Mouse (Mus musculus) stomach, embryonic 14.5 days (tissue): ENCODE measurements around the gene Il13. TPM values are rescaled to one million over a fixed set of nuclear protein-coding genes. Genes with fewer than 3 reads are reported as not detected.
A peak's percentile ranks its signal among the peaks of the same experiment; 100 is the strongest.

Source experiments
- ATAC-seq: fragments of 200-750 bp; cut with Nextera tagmentation; 2 replicates; pipeline ENCODE4 v1.8.0; 2017; ENCODE audit warnings: low read depth, moderate TSS enrichment; ENCODE audit not compliant: insufficient number of reproducible peaks, insufficient read depth, low FRiP score
- H3K27ac ChIP-seq: fragments of 300-500 bp; sonication (generic); 2 replicates; pipeline ENCODE4 v1.5.1; 2014; ENCODE audit warnings: mild to moderate bottlenecking, low read length, moderate library complexity, mixed read lengths
- H3K27me3 ChIP-seq: fragments of 300-500 bp; sonication (generic); 2 replicates; pipeline ENCODE4 v1.6.1; 2014; ENCODE audit warnings: low read length, control low read depth, mixed read lengths; ENCODE audit not compliant: control insufficient read depth, insufficient read depth
- H3K36me3 ChIP-seq: fragments of 300-500 bp; sonication (generic); 2 replicates; pipeline ENCODE4 v1.6.1; 2014; ENCODE audit warnings: mild to moderate bottlenecking, control low read depth, low read length, moderate library complexity, mixed read lengths; ENCODE audit not compliant: control insufficient read depth, insufficient read depth
- H3K4me1 ChIP-seq: fragments of 300-500 bp; sonication (generic); 2 replicates; pipeline ENCODE4 v1.6.1; 2014; ENCODE audit warnings: low read length, control low read depth, mixed read lengths; ENCODE audit not compliant: control insufficient read depth, insufficient read depth
- H3K4me2 ChIP-seq: fragments of 300-500 bp; sonication (generic); replicated peaks from 2 replicates; pipeline ENCODE4 v1.6.1; 2014; ENCODE audit warnings: low read depth, low read length, control low read depth
- H3K4me3 ChIP-seq: fragments of 300-500 bp; sonication (generic); 2 replicates; pipeline ENCODE4 v1.5.1; 2014; ENCODE audit warnings: low read depth, low read length, control low read depth
- H3K9ac ChIP-seq: fragments of 300-500 bp; sonication (generic); replicated peaks from 2 replicates; pipeline ENCODE4 v1.6.1; 2014; ENCODE audit warnings: low read depth, mild to moderate bottlenecking, control low read depth, low read length, moderate library complexity, mixed read lengths
- H3K9me3 ChIP-seq: fragments of 300-500 bp; sonication (generic); 2 replicates; pipeline ENCODE4 v1.6.1; 2016; ENCODE audit warnings: low read depth, low read length, control low read depth; ENCODE audit not compliant: control insufficient read depth
- WGBS: fragments of 180-500 bp; shearing (Covaris S2); extraction: QIAGEN DNeasy Blood & Tissue Kit; methylation state at CpG from one replicate; pipeline ENCODE4 v1.1.7; 2014; 5-methylcytosine and 5-hydroxymethylcytosine counted together
- polyA plus RNA-seq: library from polyadenylated mRNA; unstranded; fragments of >200 nt; fragmentation: Nextera tagmentation; extraction: Ambion mirVana; gene quantifications from 2 replicates; pipeline ENCODE4 v1.2.1, GENCODE M21; 2014

Il13 gene
- polyA plus RNA-seq, 1 experiment from 2014 or later: not detected

DNA sequence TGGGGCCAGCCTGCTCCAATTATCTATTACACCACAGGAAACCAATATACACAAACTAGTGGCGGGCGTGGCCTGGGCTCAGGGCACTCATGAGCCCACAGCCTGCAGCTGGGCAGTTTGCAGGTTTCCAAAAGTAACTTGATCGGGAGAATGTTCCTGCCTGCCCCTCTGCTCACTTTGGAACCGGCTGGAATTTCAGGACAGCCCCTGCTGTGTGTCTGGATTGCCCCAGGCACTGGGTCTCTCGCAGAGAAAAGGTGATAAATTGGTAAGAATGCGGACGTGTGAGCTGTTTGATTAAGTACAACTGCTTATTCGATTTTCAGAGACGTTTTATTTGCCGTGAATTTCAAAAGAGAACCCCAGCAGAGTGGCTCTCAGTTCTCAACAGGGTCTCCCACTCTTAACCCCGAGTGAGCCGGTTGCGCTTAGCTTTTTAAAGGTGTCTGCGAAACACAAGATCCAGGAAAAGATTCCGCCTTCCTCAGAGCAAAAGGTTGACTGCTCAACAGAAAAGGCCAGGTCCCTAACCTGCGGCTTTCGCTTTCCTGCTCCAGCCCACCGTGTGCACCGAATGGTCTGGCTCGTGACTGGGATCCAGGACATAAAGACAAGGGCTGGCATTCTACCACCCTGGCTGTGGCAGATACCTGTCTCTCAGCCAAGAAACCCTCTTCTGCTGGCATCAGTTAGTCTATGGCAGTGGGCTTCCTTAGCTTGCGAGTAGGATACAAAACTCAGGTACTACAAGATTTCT lies 2.7 kb upstream of the Il13 start:
- Histone ChIP-seq H3K9me3 (no peaks in the 10 kb centered on the region), H3K9ac (no peak overlapping the region), H3K27ac (no peak overlapping the region), H3K36me3 (no peaks in the 10 kb centered on the region), H3K4me2 (no peak overlapping the region), H3K27me3 (0 out of 2 replicates have a peak, but pooled peaks cover 2% of the 10 kb centered on the region), H3K4me1 (peaks cover 8% of the 10 kb centered on the region; the same call in 1 of the 2 replicates), H3K4me3 (no peak overlapping the region)
- no peak for ATAC-seq
- WGBS: 18% methylated on average over 21 of the region's 21 CpGs

DNA sequence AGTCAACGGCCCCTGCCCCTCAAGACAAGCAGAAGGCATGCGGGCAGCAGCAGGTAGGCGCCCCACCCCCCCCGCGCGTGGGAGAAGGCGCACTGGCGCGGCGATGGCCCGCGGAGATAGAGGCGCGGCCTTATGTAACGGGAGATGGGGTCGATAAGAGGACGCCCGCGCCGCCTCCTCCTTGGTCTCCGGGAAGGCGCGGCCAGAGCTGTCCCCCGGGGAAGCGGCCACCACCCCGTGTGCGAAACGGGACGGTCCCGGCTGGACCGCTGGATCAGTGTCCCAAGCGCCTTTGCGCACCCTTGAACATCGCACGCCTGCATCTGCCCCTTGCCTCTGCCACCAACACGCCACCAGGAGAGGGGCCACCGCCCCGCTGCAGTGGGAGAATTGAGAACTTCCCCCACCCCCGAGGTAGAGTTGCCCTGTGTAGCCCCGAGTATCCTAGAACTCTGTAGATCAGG lies 1.7 kb upstream of the Il13 start:
- no peaks in the 10 kb centered on the region for H3K9me3 ChIP-seq
- H3K27ac ChIP-seq: no peak overlapping the region
- 1% methylated on average over 39 of the region's 40 CpGs for WGBS
- H3K36me3 ChIP-seq: no peaks in the 10 kb centered on the region
- 0 out of 2 replicates have a peak, but pooled peaks cover 2% of the 10 kb centered on the region for H3K27me3 ChIP-seq
- no peak overlapping the region; the same call in 1 of the 2 replicates for H3K9ac ChIP-seq
- peaks cover 8% of the 10 kb centered on the region; the same call in 1 of the 2 replicates for H3K4me1 ChIP-seq
- peak overlapping the region; percentile 27 for H3K4me3 ChIP-seq
- 0 out of 2 replicates have a peak, but pooled peaks have one; percentile 28 for ATAC-seq
- H3K4me2 ChIP-seq: peak overlapping the region; percentile 63

DNA sequence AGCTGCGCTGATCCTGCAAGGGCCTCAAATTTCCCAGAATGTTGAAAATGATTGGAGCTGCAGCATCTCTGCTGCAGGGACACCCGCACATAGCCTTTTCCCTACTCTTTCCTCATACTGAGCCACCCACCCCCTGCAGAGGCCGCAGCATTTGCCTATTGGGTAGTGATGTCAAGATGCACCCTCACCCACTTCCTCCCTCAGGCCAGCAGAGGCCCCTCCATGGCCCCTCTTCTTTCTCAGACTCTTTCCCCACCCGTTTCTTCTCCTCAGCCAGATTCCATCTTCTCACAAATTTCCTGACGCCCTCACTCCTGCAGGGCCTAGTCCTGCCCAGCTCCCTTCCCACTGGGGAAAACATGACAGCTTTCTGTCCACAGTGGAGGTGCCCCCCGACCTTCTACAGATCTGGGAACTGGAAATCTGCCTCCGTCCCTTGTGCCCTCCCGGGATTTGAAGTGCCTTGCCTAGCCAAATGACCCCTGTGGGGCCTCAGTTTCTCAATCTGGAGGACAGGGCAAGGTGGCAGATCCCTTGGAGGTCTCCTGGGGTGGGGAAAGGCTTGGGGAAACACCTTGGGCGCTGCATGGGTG lies 1.2 kb upstream of the Il13 start:
- WGBS: 37% methylated on average over 9 of the region's 9 CpGs
- Histone ChIP-seq H3K4me1 (peaks cover 8% of the 10 kb centered on the region; the same call in 1 of the 2 replicates), H3K9me3 (no peaks in the 10 kb centered on the region), H3K9ac (no peak overlapping the region), H3K36me3 (no peaks in the 10 kb centered on the region), H3K4me3 (peak overlapping the region; percentile 27), H3K27me3 (0 out of 2 replicates have a peak, but pooled peaks cover 2% of the 10 kb centered on the region), H3K4me2 (peak overlapping the region; percentile 63), H3K27ac (no peak overlapping the region)
- ATAC-seq: no peak

DNA sequence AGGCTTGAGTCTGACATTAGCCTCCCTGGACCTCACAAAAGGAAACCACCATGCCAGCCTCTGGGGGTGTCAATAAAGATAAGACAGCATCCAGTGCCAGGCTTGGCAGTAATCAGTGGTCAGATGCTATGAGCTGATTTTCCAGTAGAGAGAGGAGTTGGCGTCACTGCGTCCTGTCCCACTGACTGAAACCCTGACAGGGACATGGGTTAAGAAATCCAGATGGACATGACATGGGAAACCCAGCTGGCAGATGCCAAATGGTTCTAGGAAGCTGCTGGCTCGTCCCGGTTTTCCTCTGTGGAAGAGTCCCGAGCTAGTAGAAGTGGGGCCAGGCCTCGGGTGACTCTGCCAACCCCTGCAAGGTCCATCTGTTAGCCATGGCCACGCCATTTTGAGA lies 858 bp downstream of the Il13 start:
- Histone ChIP-seq H3K4me1 (peaks cover 8% of the 10 kb centered on the region; the same call in 1 of the 2 replicates), H3K4me3 (no peak overlapping the region), H3K4me2 (no peak overlapping the region), H3K9ac (no peak overlapping the region), H3K36me3 (no peaks in the 10 kb centered on the region), H3K27ac (no peak overlapping the region), H3K9me3 (no peaks in the 10 kb centered on the region), H3K27me3 (0 out of 2 replicates have a peak, but pooled peaks cover 2% of the 10 kb centered on the region)
- ATAC-seq: no peak
- WGBS: 84% methylated on average over 7 of the region's 7 CpGs

DNA sequence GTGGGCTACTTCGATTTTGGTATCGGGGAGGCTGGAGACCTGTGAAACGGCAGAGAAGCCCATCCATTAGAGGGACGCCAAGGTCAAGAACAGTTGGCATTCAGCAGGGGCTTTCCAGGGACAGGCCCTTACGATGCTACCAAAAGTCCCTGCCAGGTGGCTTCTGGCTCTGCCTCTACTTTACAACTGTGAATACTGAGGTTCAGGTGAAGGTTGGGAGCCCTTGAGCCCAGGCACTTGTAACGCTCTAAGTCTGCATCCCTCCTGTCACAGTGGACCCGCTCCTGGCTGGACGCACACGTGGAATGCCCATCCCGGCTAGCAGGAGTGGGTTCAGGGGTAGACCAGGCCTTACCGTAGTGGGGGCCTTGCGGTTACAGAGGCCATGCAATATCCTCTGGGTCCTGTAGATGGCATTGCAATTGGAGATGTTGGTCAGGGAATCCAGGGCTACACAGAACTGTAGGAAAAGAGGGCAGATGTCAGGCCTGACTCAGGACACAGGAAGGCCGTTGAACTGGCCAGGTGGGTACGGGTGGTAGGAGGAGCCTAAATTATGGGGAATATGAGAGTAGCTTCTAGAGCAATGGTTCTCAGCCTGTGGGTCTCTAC lies 2.3 kb downstream of the Il13 start:
- Histone ChIP-seq H3K4me3 (no peak overlapping the region), H3K9me3 (no peaks in the 10 kb centered on the region), H3K4me2 (no peak overlapping the region), H3K36me3 (no peaks in the 10 kb centered on the region), H3K27ac (no peak overlapping the region), H3K27me3 (0 out of 2 replicates have a peak, but pooled peaks cover 2% of the 10 kb centered on the region), H3K4me1 (peaks cover 8% of the 10 kb centered on the region; the same call in 1 of the 2 replicates), H3K9ac (no peak overlapping the region)
- WGBS: 72% methylated on average over 14 of the region's 14 CpGs
- ATAC-seq: no peak

DNA sequence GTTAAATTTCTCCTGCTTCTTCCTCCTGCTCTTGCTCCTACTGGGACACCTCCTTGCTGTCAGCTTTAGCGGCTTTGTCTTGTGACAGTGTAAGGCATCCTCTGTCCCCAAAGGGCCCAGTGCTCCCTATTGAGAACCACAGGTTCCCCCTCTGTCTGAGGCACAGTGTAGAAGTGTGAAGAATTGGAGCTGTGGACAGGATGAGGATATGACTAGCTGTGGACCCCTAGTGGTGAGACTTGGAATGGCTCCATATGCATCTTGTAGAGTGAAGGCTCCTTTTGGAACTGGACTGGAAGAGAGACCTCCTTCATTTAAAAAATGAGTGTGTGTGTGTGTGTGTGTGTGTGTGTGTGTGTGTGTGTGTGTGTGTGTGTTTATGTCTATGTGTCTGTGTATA lies 6.6 kb downstream of the Il13 start:
- H3K36me3 ChIP-seq: no peaks in the 10 kb centered on the region
- no peak overlapping the region for H3K4me3 ChIP-seq
- no peaks in the 10 kb centered on the region for H3K9me3 ChIP-seq
- no peak overlapping the region for H3K9ac ChIP-seq
- WGBS: 13% methylated on average over 1 of the region's 1 CpGs
- H3K27ac ChIP-seq: no peak overlapping the region
- H3K4me1 ChIP-seq: no peaks in the 10 kb centered on the region
- 0 out of 2 replicates have a peak, but pooled peaks have one; percentile 53 for ATAC-seq
- no peak overlapping the region for H3K4me2 ChIP-seq
- no peaks in the 10 kb centered on the region for H3K27me3 ChIP-seq

DNA sequence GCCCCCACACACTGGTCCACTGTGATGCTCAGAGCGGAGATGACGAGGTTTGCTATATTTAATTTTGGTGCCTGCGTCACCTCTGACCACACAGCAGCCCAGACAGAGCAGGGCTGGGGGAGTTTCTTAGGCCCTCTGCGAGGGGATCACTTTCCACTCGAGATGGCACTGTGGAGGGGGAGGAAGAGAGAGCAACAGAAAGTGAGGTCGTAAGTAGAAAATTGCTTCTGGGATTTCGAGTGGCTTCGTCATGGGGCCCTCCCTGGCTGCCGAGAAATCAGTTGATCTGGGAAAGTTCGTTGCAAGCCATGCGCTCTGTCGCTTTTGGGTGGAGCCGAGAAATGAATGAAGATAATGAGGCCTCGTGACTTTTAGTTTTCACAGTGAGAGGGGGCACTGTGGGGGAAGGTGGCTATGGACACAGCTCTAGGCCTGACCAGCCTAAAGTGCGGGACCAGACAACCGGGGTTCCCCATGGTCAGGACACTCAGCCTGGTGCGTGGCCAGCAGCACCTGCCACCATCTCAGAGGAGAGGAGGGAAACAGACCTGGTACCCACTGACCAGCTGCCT lies 7.6 kb downstream of the Il13 start:
- H3K27ac ChIP-seq: no peak overlapping the region
- H3K4me2 ChIP-seq: no peak overlapping the region
- ATAC-seq: no peak
- H3K4me3 ChIP-seq: no peak overlapping the region
- no peak overlapping the region for H3K9ac ChIP-seq
- H3K9me3 ChIP-seq: no peaks in the 10 kb centered on the region
- H3K4me1 ChIP-seq: no peaks in the 10 kb centered on the region
- no peaks in the 10 kb centered on the region for H3K27me3 ChIP-seq
- H3K36me3 ChIP-seq: no peaks in the 10 kb centered on the region
- WGBS: 56% methylated on average over 17 of the region's 17 CpGs

DNA sequence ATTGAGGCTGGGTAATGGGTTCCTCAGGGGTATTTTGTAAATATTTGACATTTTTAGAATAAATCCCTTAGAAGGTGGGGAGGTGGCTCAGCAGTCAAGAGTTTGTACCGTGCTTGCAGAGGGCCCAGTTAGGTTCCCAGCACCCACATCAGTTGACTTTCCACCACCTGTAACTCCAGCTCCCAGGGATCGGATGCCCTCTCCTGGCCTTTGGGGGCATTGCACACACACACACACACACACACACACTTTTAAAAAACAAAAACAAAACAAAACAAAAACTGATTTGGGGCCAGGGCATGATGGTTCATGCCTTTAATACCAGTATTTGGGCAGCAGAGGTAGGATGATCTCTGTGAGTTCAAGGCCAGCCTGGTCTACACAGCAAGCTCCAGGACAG lies 10.4 kb downstream of the Il13 start:
- Histone ChIP-seq H3K27ac (no peak overlapping the region), H3K36me3 (no peaks in the 10 kb centered on the region), H3K4me3 (no peak overlapping the region), H3K4me2 (no peak overlapping the region), H3K9me3 (no peaks in the 10 kb centered on the region), H3K4me1 (no peaks in the 10 kb centered on the region), H3K9ac (no peak overlapping the region), H3K27me3 (no peaks in the 10 kb centered on the region)
- no peak for ATAC-seq
- WGBS: 86% methylated on average over 2 of the region's 2 CpGs
